Mouse (Mus musculus) left cerebral cortex, postnatal 14 days (tissue): ENCODE measurements at regions not wholly inside any gene's neighbourhood (a gene's known extent, or its start where the extent isn't known, plus 50 kb on each side); places are given as distances from the start of the nearest gene placed in this dataset.

Experiments
- DNase-seq, 2 experiments: peaks; one replicate each; pipeline ENCODE4 v3.0.0; 2021 to 2022; ENCODE audit warnings: low spot score in 2 of 2, mixed read lengths in 1 of 2
- intact Hi-C: fragments of 180-260 bp; cut with DNase I; formaldehyde crosslinking; loops from one replicate; pipeline ENCODE4 v1.15.1; 2025

- intact Hi-C loops = no loop called here
Observed at GRCm38 (mm10) chr4:31656111-31656510, 307.8 kb upstream of the Map3k7 start.

GRCm38 (mm10) chr4:31658820-31659219 is 305.1 kb upstream of the Map3k7 start:
- intact Hi-C loops = no loop called here
- no peak for DNase-seq

More at GRCm38 (mm10) chr4:31656111-31656510, 307.8 kb upstream of the Map3k7 start:
- DNase-seq = no peak

- intact Hi-C loops = no loop called here
- DNase-seq = no peak
Observed at GRCm38 (mm10) chr4:31660896-31661295, 303.0 kb upstream of the Map3k7 start.

DNA sequence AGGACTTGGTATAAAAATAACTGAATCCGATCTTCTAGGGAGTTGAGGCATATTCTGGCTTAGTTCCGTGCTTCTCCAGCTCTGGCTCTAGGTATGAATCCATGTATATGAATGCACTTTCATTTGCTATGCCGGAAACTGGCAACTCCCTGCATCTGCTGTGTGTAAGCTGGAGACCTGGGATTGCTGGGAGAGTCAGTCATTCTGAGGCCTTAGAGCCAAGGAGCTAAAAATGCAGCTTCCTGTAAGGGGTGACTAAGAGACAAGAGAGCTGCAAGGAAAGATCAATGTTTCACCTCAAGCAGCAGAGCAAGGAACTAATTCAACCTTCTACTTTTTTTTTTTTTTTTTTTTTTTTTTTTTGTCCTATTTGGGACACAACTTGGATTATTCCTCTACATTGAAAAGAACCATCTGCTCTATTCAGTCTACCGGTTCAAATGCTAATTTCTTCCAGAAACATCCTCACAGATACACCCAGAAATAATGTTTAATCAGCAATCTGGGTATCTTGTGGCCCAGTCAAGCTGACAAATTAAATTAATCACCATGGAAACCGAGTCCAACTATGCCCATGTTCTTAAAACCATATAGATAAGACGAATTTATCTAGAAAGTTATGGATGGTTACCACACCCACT is 292.2 kb upstream of the Map3k7 start:
- intact Hi-C loops = no loop called here
- DNase-seq = no peak

GRCm38 (mm10) chr4:31672171-31672841 is 291.6 kb upstream of the Map3k7 start:
- no peak for DNase-seq
- intact Hi-C loops = no loop called here

DNA sequence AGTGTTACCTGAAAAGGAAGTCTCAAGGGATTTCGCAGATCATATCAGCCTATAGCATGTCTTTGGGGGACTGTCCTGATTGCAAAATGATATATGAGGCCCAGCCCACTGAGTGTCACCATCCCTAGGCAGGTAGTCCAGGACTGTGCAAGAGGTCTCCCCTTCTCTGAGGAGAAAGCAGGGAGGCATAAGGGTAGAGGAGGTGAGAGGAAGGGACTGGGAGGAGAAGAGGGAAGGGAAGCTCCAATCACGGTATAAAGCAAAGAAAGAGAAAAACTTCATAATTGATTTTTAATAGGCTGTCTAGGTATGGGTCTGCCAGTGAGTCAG is 291.1 kb upstream of the Map3k7 start:
- intact Hi-C loops = no loop called here
- DNase-seq = no peak

GRCm38 (mm10) chr4:31679007-31679590 is 284.8 kb upstream of the Map3k7 start:
- DNase-seq = no peak
- intact Hi-C loops = no loop called here

GRCm38 (mm10) chr4:31680958-31681357 is 282.9 kb upstream of the Map3k7 start:
- intact Hi-C loops = no loop called here
- DNase-seq = no peak

- intact Hi-C loops = no loop called here
- DNase-seq = no peak
Observed at GRCm38 (mm10) chr4:31689083-31689482, 274.8 kb upstream of the Map3k7 start.

DNA sequence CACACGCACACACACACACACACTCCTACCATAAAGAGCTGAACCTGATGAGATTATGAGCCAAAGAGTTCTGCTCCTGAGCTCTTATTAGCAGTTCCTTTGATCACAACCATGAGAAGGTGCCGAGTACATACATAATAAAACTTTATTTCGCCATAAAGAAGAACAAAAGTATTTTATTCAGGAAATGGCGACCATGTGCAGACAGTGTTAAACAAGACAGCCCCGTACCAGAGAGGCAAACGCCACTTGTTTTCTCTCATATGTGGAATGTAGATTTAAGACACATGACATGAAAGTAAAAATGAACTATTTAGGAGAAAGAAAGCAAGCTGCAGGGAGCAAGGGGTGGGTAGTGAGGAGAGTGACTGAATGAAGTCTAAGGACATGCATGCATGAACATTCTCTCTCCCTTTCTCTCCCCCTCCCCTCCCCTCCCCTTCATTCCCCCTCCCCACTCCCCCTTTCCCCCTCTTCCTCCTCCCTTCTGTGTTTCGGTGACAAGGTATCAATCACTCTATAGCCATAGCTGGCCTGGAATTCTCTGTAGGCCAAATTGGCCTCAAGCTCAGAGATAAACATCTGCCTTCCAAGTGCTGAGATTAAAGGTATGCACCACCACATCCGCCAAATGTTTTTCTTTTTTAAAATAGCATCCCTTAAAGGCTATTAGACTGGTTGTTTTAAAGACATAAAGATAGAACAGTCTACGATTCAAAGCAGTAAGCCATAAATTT is 266.0 kb upstream of the Map3k7 start:
- DNase-seq = no peak
- intact Hi-C loops = no loop called here

- intact Hi-C loops = no loop called here
Observed at GRCm38 (mm10) chr4:31698506-31698782, 265.5 kb upstream of the Map3k7 start.

DNA sequence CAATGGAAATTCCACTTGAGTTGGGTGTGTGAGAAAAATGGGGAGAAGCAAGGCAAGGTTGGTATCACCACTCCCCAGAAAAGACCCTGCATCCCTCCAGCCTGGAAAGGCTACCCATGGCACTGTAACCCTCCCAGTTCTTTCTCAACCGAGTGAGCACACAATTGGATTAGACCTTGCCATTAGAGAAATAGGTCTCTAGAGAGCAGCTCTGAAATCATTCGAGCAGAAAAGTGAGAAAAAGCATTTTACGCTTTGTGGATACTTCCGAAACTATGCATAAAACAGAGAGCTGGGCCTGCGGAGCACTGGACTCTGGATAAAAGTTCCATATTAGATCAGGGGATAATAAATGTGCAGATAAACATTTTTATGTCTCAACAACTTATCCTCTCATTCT is 264.6 kb upstream of the Map3k7 start:
- intact Hi-C loops = no loop called here
- DNase-seq = no peak

More at GRCm38 (mm10) chr4:31698506-31698782, 265.5 kb upstream of the Map3k7 start:
- no peak for DNase-seq

GRCm38 (mm10) chr4:31714054-31714651 is 249.7 kb upstream of the Map3k7 start:
- no peak for DNase-seq
- intact Hi-C loops = no loop called here

GRCm38 (mm10) chr4:31723501-31723900 is 240.4 kb upstream of the Map3k7 start:
- no peak for DNase-seq
- intact Hi-C loops = no loop called here

DNA sequence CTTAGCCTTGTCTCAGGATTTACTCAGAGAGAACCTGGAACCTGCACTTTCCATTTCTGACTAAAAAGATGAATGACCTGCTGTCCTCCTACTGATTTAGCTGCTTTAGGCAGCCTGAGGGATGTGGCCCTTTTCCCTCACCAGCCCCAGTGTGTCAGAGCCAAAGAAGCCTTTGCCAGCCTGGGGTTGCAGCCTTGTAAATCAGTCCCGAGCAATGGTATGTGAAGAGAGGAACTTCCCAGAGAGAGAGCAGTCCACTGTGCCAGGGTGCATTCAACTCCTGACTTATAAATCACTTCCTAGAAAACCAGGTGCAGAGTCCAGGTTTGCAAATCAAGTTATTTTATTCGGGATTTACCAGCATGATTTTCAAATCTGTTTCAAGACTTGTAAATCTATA is 239.5 kb upstream of the Map3k7 start:
- DNase-seq = no peak
- intact Hi-C loops = no loop called here

DNA sequence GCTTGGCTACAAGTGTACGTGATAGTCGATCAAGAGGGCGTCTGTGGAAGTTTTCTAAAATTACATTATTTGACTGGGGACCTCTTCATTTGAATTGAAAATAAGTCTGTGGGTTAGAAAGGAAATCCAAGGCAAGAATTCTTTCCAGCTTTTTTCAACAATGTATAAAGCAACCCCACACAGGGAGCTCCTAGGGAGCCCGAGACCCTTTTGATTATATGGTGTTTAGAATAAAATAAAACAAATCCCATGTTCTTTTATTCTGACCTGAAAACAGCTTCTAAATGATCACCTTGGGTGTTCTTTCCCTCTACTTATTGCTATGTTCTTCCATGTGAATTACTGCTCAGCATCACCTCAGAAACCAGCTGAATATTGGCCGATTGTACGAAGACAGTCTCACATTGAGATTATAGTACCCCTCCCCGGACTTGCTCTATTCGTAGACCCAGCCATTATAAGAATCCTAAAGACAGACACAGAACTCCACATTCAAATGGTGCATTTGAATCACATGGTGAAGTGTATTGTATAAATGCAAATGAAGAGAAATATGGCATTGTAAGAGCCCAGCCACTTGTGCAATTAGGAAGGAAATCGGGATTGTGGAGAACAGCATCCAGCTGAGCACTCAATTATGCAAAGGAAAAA is 236.3 kb upstream of the Map3k7 start:
- intact Hi-C loops = no loop called here
- DNase-seq = no peak

- DNase-seq = no peak
- intact Hi-C loops = no loop called here
Observed at GRCm38 (mm10) chr4:31728149-31728516, 235.8 kb upstream of the Map3k7 start.

DNA sequence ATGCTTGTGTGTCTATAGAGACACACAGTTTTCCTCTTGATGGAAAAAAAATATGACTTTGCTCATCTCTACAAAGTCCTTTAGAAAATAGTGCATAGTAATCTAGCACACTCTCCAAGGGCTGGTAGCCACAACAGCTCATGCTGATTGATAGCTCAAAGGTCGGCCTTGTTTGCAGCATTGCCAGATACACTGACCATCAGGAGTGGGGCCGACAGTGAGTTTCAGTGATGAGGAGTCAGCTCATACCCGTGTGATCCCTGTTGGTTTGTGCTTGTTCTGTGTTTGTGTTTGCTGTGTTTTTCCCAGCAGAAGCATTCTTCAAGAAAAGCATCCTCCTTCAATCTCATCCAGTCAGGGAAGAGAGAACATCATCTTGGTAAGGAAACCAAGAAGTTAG is 220.1 kb upstream of the Map3k7 start:
- DNase-seq = no peak
- intact Hi-C loops = no loop called here

DNA sequence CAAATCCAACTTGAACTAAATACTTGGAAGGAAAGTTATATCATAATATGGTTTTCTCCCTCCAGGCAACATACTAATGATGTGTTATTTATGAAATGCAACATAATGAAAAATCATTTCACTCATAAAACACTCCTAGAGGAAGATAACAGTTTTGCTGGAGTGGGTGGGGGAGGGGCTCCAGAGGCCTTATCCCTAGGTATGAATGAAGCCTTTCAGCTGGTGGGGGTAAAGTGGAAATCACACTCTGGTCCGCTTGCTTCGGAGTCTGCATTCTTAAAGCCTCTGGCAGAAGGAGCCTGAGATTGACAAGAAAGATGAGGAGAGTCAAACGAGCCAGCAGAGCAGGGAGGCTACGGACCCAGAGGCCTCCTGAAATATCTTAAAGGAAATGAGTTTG is 219.5 kb upstream of the Map3k7 start:
- no peak for DNase-seq
- intact Hi-C loops = no loop called here
